Mouse (Mus musculus) CH12.LX (cell line): Measurements from ENCODE around the gene Slc26a10. TPM values are rescaled to one million over a fixed set of nuclear protein-coding genes. Genes with fewer than 3 reads are reported as not detected.

Experiments used
- DNase-seq: peaks from one replicate; pipeline ENCODE4 v3.0.0-alpha.2; 2013; ENCODE audit errors: extremely low read depth
- H3K27ac ChIP-seq: 2 replicates; pipeline ENCODE4 v1.5.1; 2012; ENCODE audit warnings: low read depth, mild to moderate bottlenecking, control low read depth, moderate library complexity; ENCODE audit not compliant: insufficient read depth
- H3K27me3 ChIP-seq: replicated peaks from 2 replicates; pipeline ENCODE3; 2012; ENCODE audit warnings: inconsistent platforms
- H3K36me3 ChIP-seq, 2 experiments: replicated peaks in 1 of 2; 2 replicates each; pipeline versions ENCODE3 to v1.6.1; 2012; ENCODE audit warnings: inconsistent platforms in 1 of 2, low read length in 1 of 2, mild to moderate bottlenecking in 1 of 2, mixed read lengths in 1 of 2, moderate library complexity in 1 of 2; ENCODE audit not compliant: control insufficient read depth in 1 of 2, insufficient read depth in 1 of 2
- H3K4me1 ChIP-seq, 2 experiments: 2 replicates each; pipeline ENCODE4 v1.6.1; 2012; ENCODE audit warnings: inconsistent platforms in 1 of 2, moderate library complexity in 1 of 2; ENCODE audit not compliant: insufficient read depth in 2 of 2, control insufficient read depth in 1 of 2
- H3K4me2 ChIP-seq: 2 replicates; pipeline ENCODE4 v1.6.1; 2012; ENCODE audit warnings: low read depth, mild to moderate bottlenecking, control low read depth; ENCODE audit not compliant: poor library complexity, insufficient read depth, severe bottlenecking
- H3K4me3 ChIP-seq, 3 experiments: fragments of 150-350 bp in 1 of 3; sonication (generic) in 1 of 3; replicated peaks in 1 of 3; 2 replicates each; pipeline versions ENCODE3 to v1.5.1; 2011 to 2012; ENCODE audit warnings: low read depth in 2 of 3, low read length in 2 of 3, mild to moderate bottlenecking in 2 of 3, moderate library complexity in 2 of 3, control low read depth in 1 of 3, improper control_type of control experiment in 1 of 3, inconsistent platforms in 1 of 3, mixed read lengths in 1 of 3; ENCODE audit not compliant: poor library complexity in 1 of 3
- H3K79me2 ChIP-seq: replicated peaks from 2 replicates; pipeline ENCODE4 v1.6.1; 2012; ENCODE audit warnings: mild to moderate bottlenecking, moderate library complexity; ENCODE audit not compliant: control insufficient read depth, poor library complexity, insufficient read depth, severe bottlenecking; ENCODE audit errors: extremely low read depth
- H3K9ac ChIP-seq: 2 replicates; pipeline ENCODE4 v1.6.1; 2012; ENCODE audit warnings: low read depth, mild to moderate bottlenecking, control low read depth, moderate library complexity; ENCODE audit not compliant: insufficient read depth
- H3K9me3 ChIP-seq: replicated peaks from 2 replicates; pipeline ENCODE3; 2012; ENCODE audit warnings: low read length, inconsistent platforms, mixed read lengths
- CHD1 ChIP-seq: IDR thresholded peaks from 2 replicates; pipeline ENCODE4 v1.6.1; 2012; ENCODE audit warnings: low read depth, low read length, improper control_type of control experiment, inconsistent platforms
- CTCF ChIP-seq, 2 experiments: IDR thresholded peaks in 1 of 2; conservative IDR thresholded peaks in 1 of 2; 2 replicates each; pipeline ENCODE4 v1.5.1; 2011 to 2012; ENCODE audit warnings: low read depth in 2 of 2, low read length in 2 of 2, improper control_type of control experiment in 1 of 2, inconsistent platforms in 1 of 2, mild to moderate bottlenecking in 1 of 2, moderate library complexity in 1 of 2
- EP300 ChIP-seq: IDR thresholded peaks from 2 replicates; pipeline ENCODE4 v1.6.1; 2011; ENCODE audit warnings: low read length, improper control_type of control experiment
- ETS1 ChIP-seq: conservative IDR thresholded peaks from 2 replicates; pipeline ENCODE4 v1.6.1; 2012; ENCODE audit warnings: low read depth, mild to moderate bottlenecking, inconsistent platforms, low read length, improper control_type of control experiment, moderate library complexity
- HCFC1 ChIP-seq: IDR thresholded peaks from 2 replicates; pipeline ENCODE4 v1.6.1; 2012; ENCODE audit warnings: low read depth, mild to moderate bottlenecking, inconsistent platforms, low read length, improper control_type of control experiment
- IRF4 ChIP-seq: IDR thresholded peaks from 2 replicates; pipeline ENCODE4 v1.6.1; 2014; ENCODE audit warnings: low read depth, mild to moderate bottlenecking, inconsistent platforms, low read length, improper control_type of control experiment
- MAFK ChIP-seq: IDR thresholded peaks from 2 replicates; pipeline ENCODE4 v1.6.1; 2011; ENCODE audit warnings: low read length, improper control_type of control experiment; ENCODE audit not compliant: insufficient replicate concordance
- MAX ChIP-seq: IDR thresholded peaks from 2 replicates; pipeline ENCODE4 v1.6.1; 2011; ENCODE audit warnings: low read length, improper control_type of control experiment
- MAZ ChIP-seq: IDR thresholded peaks from 2 replicates; pipeline ENCODE4 v1.6.1; 2012; ENCODE audit warnings: low read depth, mild to moderate bottlenecking, inconsistent platforms, low read length, improper control_type of control experiment, moderate library complexity
- MXI1 ChIP-seq: IDR thresholded peaks from 2 replicates; pipeline ENCODE4 v1.6.1; 2011; ENCODE audit warnings: mild to moderate bottlenecking, low read depth, low read length, improper control_type of control experiment
- MYC ChIP-seq: IDR thresholded peaks from 2 replicates; pipeline ENCODE4 v1.6.1; 2011; ENCODE audit warnings: low read depth, mild to moderate bottlenecking, improper control_type of control experiment, low read length
- PAX5 ChIP-seq: IDR thresholded peaks from 2 replicates; pipeline ENCODE4 v1.6.1; 2012; ENCODE audit warnings: low read length, inconsistent platforms, mixed read lengths
- RAD21 ChIP-seq: IDR thresholded peaks from 2 replicates; pipeline ENCODE4 v1.6.1; 2011; ENCODE audit warnings: low read depth, mild to moderate bottlenecking, low read length, improper control_type of control experiment, moderate library complexity
- SIN3A ChIP-seq: IDR thresholded peaks from 2 replicates; pipeline ENCODE4 v1.6.1; 2012; ENCODE audit warnings: low read length, improper control_type of control experiment, inconsistent platforms
- SMC3 ChIP-seq: IDR thresholded peaks from 2 replicates; pipeline ENCODE4 v1.6.1; 2011; ENCODE audit warnings: low read depth, low read length, improper control_type of control experiment
- USF1 ChIP-seq: IDR thresholded peaks from 2 replicates; pipeline ENCODE4 v1.6.1; 2014; ENCODE audit warnings: low read depth, mild to moderate bottlenecking, inconsistent platforms, low read length, improper control_type of control experiment
- USF2 ChIP-seq: conservative IDR thresholded peaks from 2 replicates; pipeline ENCODE4 v1.6.1; 2011; ENCODE audit warnings: low read depth, low read length, improper control_type of control experiment
- ZNF384 ChIP-seq: IDR thresholded peaks from 2 replicates; pipeline ENCODE4 v1.6.1; 2012; ENCODE audit warnings: low read depth, low read length, improper control_type of control experiment, inconsistent platforms
- dilution Hi-C: fragments of 300-500 bp; cut with MboI; formaldehyde crosslinking; loops from 2 replicates; pipeline ENCODE4 v1.14.3; 2020; ENCODE audit warnings: low sequenced_read_pairs; ENCODE audit not compliant: extremely low pct_unique_long_range_greater_than_20kb, extremely low pct_ligation_motif_present
- in situ Hi-C: fragments of 300-500 bp; cut with MboI; formaldehyde crosslinking; loops from 3 replicates; pipeline ENCODE4 v1.14.3; 2019; ENCODE audit warnings: low sequenced_read_pairs, low pct_ligation_motif_present, low pct_unique_long_range_greater_than_20kb, mixed read lengths
- polyA plus RNA-seq: library from polyadenylated mRNA; unstranded; fragments of >175 nt; gene quantifications from 2 replicates; pipeline ENCODE4 v1.2.1, GENCODE M21; 2012; ENCODE audit warnings: low read depth; ENCODE audit not compliant: insufficient read length
- total RNA-seq, 2 experiments: library from RNA; depleted of rRNA; stranded (reverse); fragments of 300-350 nt in 1 of 2; fragments of >200 nt in 1 of 2; gene quantifications; 2 replicates each; pipeline ENCODE4 v1.2.3; 2012 to 2014

Slc26a10 gene
- total and polyA plus RNA-seq, 3 experiments = 0.05 to 1.7 (median 0.16) TPM

DNA sequence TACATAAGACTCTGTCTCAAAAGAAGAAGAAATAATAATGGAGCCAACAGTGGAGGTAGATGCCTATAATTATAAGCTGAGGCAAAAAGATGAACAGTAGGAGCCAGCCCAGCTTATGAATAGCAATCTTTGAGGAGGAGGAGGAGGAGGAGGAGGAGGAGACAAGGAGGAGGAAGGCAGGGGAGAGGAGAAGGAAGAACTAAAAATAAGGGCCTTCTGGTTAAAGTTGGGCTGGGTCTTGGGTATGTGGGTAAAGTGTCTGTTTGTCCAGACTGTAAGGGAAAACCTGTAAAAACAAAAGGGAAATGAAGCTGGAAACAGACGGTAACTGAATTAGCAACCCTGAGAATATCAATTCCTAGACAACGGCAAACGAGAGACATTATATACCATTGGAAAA lies 58.4 kb downstream of the Slc26a10 start:
- Histone ChIP-seq H3K27ac (0 out of 2 replicates have a peak overlapping the region, but pooled peaks have one; percentile 13), H3K9me3 (no peaks in the 10 kb centered on the region), H3K4me1 (peaks cover 7 to 43% of the 10 kb centered on the region in 2 experiments), H3K36me3 (peaks cover 23 to 29% of the 10 kb centered on the region in 2 experiments)
- DNase-seq = no peak
- TF ChIP-seq ETS1 (no peak), SMC3 (no peak), USF1 (no peak), MAZ (no peak), RAD21 (no peak), MYC (no peak), CHD1 (no peak), IRF4 (no peak), CTCF (conservative IDR thresholded peaks at IDR 0.05 in 1 of 2, IDR thresholded peaks at IDR 0.05 in 1 of 2; ENCODE audit: low read depth in 2 of 2, low read length in 2 of 2) (no peak), MAFK (no peak), PAX5 (no peak), MAX (no peak), ZNF384 (no peak), USF2 (no peak), EP300 (no peak), HCFC1 (no peak), MXI1 (no peak), SIN3A (no peak)
- TF ChIP-seq, all 38 proteins: peak for 0
- in situ Hi-C loops (no loop called here), dilution Hi-C loops (no loop called here)
- Histone ChIP-seq H3K4me2 (peak overlapping the region; percentile 51), H3K4me3 (no peak overlapping the region), H3K79me2 (peaks cover 7% of the 10 kb centered on the region; the same call in 1 of the 2 replicates), H3K27me3 (no peaks in the 10 kb centered on the region), H3K9ac (no peak overlapping the region)

Other genes with a start within 250 kb of the Slc26a10 start
Only the 20 nearest of the 24 such genes appear.
- gene Tsfm, start 149.8 kb downstream of the Slc26a10 start, total RNA-seq (2012; rRNA removed) = 72.0 and 78.0 TPM in 2 replicates
- 88.9 and 93.9 TPM in 2 replicates for gene Tsfm, start 149.8 kb downstream of the Slc26a10 start, total RNA-seq (2014; rRNA removed)
- 53.0 and 53.2 TPM in 2 replicates for gene Tsfm, start 149.8 kb downstream of the Slc26a10 start, polyA plus RNA-seq
- gene Mettl1, start 139.2 kb downstream of the Slc26a10 start, total RNA-seq (2012; rRNA removed) = 28.4 and 32.7 TPM in 2 replicates
- 19.6 and 21.6 TPM in 2 replicates for gene Mettl1, start 139.2 kb downstream of the Slc26a10 start, total RNA-seq (2014; rRNA removed)
- 44.0 and 49.4 TPM in 2 replicates for gene Mettl1, start 139.2 kb downstream of the Slc26a10 start, polyA plus RNA-seq
- 0.76 and 0.98 TPM in 2 replicates for gene Eef1akmt3, start 139.1 kb downstream of the Slc26a10 start, total RNA-seq (2012; rRNA removed)
- gene Eef1akmt3, start 139.1 kb downstream of the Slc26a10 start, total RNA-seq (2014; rRNA removed) = 0.62 and 0.78 TPM in 2 replicates
- 1.1 and 1.2 TPM in 2 replicates for gene Eef1akmt3, start 139.1 kb downstream of the Slc26a10 start, polyA plus RNA-seq
- gene Cyp27b1, start 132.4 kb downstream of the Slc26a10 start, total RNA-seq (2012; rRNA removed) = 0.34 and 0.42 TPM in 2 replicates
- 0.32 TPM in 2 replicates for gene Cyp27b1, start 132.4 kb downstream of the Slc26a10 start, total RNA-seq (2014; rRNA removed)
- 0.89 and 1.4 TPM in 2 replicates for gene Cyp27b1, start 132.4 kb downstream of the Slc26a10 start, polyA plus RNA-seq
- 3.4 and 3.6 TPM in 2 replicates for gene March9, start 120.5 kb downstream of the Slc26a10 start, total RNA-seq (2012; rRNA removed)
- 0.58 and 0.68 TPM in 2 replicates for gene March9, start 120.5 kb downstream of the Slc26a10 start, total RNA-seq (2014; rRNA removed)
- 0.97 and 1.0 TPM in 2 replicates for gene March9, start 120.5 kb downstream of the Slc26a10 start, polyA plus RNA-seq
- 257 and 304 TPM in 2 replicates for gene Cdk4, start 117.1 kb downstream of the Slc26a10 start, total RNA-seq (2012; rRNA removed)
- gene Cdk4, start 117.1 kb downstream of the Slc26a10 start, total RNA-seq (2014; rRNA removed) = 799 and 864 TPM in 2 replicates
- 839 and 921 TPM in 2 replicates for gene Cdk4, start 117.1 kb downstream of the Slc26a10 start, polyA plus RNA-seq
- gene Tspan31, start 110.4 kb downstream of the Slc26a10 start, total RNA-seq (2012; rRNA removed) = 81.5 and 85.9 TPM in 2 replicates
- 110 and 148 TPM in 2 replicates for gene Tspan31, start 110.4 kb downstream of the Slc26a10 start, total RNA-seq (2014; rRNA removed)
- gene Tspan31, start 110.4 kb downstream of the Slc26a10 start, polyA plus RNA-seq = 72.8 and 79.9 TPM in 2 replicates
- gene Agap2, start 105.4 kb downstream of the Slc26a10 start, total RNA-seq (2012; rRNA removed) = 43.5 and 46.0 TPM in 2 replicates
- 24.8 and 27.8 TPM in 2 replicates for gene Agap2, start 105.4 kb downstream of the Slc26a10 start, total RNA-seq (2014; rRNA removed)
- gene Agap2, start 105.4 kb downstream of the Slc26a10 start, polyA plus RNA-seq = 26.1 and 27.8 TPM in 2 replicates
- gene Os9, start 59.5 kb downstream of the Slc26a10 start, total RNA-seq (2012; rRNA removed) = 81.1 and 82.7 TPM in 2 replicates
- 41.0 and 42.8 TPM in 2 replicates for gene Os9, start 59.5 kb downstream of the Slc26a10 start, total RNA-seq (2014; rRNA removed)
- 61.9 and 78.2 TPM in 2 replicates for gene Os9, start 59.5 kb downstream of the Slc26a10 start, polyA plus RNA-seq
- 15.5 and 17.5 TPM in 2 replicates for gene B4galnt1, start 15.4 kb downstream of the Slc26a10 start, total RNA-seq (2012; rRNA removed)
- 0.74 and 0.98 TPM in 2 replicates for gene B4galnt1, start 15.4 kb downstream of the Slc26a10 start, total RNA-seq (2014; rRNA removed)
- gene B4galnt1, start 15.4 kb downstream of the Slc26a10 start, polyA plus RNA-seq = 1.9 and 2.3 TPM in 2 replicates
- 8.6 and 8.7 TPM in 2 replicates for gene Arhgef25, start 9.4 kb upstream of the Slc26a10 start, total RNA-seq (2012; rRNA removed)
- gene Arhgef25, start 9.4 kb upstream of the Slc26a10 start, total RNA-seq (2014; rRNA removed) = 3.3 and 4.0 TPM in 2 replicates
- gene Arhgef25, start 9.4 kb upstream of the Slc26a10 start, polyA plus RNA-seq = 8.3 and 11.1 TPM in 2 replicates
- gene Dtx3, start 15.1 kb upstream of the Slc26a10 start, total RNA-seq (2012; rRNA removed) = 26.9 and 27.6 TPM in 2 replicates
- 18.9 and 19.2 TPM in 2 replicates for gene Dtx3, start 15.1 kb upstream of the Slc26a10 start, total RNA-seq (2014; rRNA removed)
- gene Dtx3, start 15.1 kb upstream of the Slc26a10 start, polyA plus RNA-seq = 51.2 and 54.4 TPM in 2 replicates
- gene Pip4k2c, start 30.9 kb upstream of the Slc26a10 start, total RNA-seq (2012; rRNA removed) = 22.7 TPM in 2 replicates
- 12.5 and 13.3 TPM in 2 replicates for gene Pip4k2c, start 30.9 kb upstream of the Slc26a10 start, total RNA-seq (2014; rRNA removed)
- 23.3 and 24.7 TPM in 2 replicates for gene Pip4k2c, start 30.9 kb upstream of the Slc26a10 start, polyA plus RNA-seq
- 1.3 and 2.1 TPM in 2 replicates for gene Kif5a, start 82.7 kb upstream of the Slc26a10 start, total RNA-seq (2012; rRNA removed)
- gene Kif5a, start 82.7 kb upstream of the Slc26a10 start, total RNA-seq (2014; rRNA removed) = not detected in 2 replicates
- 0.14 and 0.46 TPM in 2 replicates for gene Kif5a, start 82.7 kb upstream of the Slc26a10 start, polyA plus RNA-seq
- gene Dctn2, start 85.7 kb upstream of the Slc26a10 start, total RNA-seq (2012; rRNA removed) = 88.5 and 91.9 TPM in 2 replicates
- gene Dctn2, start 85.7 kb upstream of the Slc26a10 start, total RNA-seq (2014; rRNA removed) = 66.3 and 67.3 TPM in 2 replicates
- 79.1 and 94.1 TPM in 2 replicates for gene Dctn2, start 85.7 kb upstream of the Slc26a10 start, polyA plus RNA-seq
- gene Mbd6, start 108.4 kb upstream of the Slc26a10 start, total RNA-seq (2012; rRNA removed) = 2.7 and 3.3 TPM in 2 replicates
- 0.51 and 0.74 TPM in 2 replicates for gene Mbd6, start 108.4 kb upstream of the Slc26a10 start, total RNA-seq (2014; rRNA removed)
- gene Mbd6, start 108.4 kb upstream of the Slc26a10 start, polyA plus RNA-seq = 16.5 and 17.7 TPM in 2 replicates
- gene Mars, start 131.1 kb upstream of the Slc26a10 start, total RNA-seq (2012; rRNA removed) = 224 and 234 TPM in 2 replicates
- 110 and 143 TPM in 2 replicates for gene Mars, start 131.1 kb upstream of the Slc26a10 start, total RNA-seq (2014; rRNA removed)
- 161 and 177 TPM in 2 replicates for gene Mars, start 131.1 kb upstream of the Slc26a10 start, polyA plus RNA-seq
- 32.5 and 33.7 TPM in 2 replicates for gene Arhgap9, start 141.3 kb upstream of the Slc26a10 start, total RNA-seq (2012; rRNA removed)
- 32.4 and 34.0 TPM in 2 replicates for gene Arhgap9, start 141.3 kb upstream of the Slc26a10 start, total RNA-seq (2014; rRNA removed)
- gene Arhgap9, start 141.3 kb upstream of the Slc26a10 start, polyA plus RNA-seq = 42.4 and 44.7 TPM in 2 replicates
- 0.13 and 0.42 TPM in 2 replicates for gene Gli1, start 161.3 kb upstream of the Slc26a10 start, total RNA-seq (2012; rRNA removed)
- not detected in 2 replicates for gene Gli1, start 161.3 kb upstream of the Slc26a10 start, total RNA-seq (2014; rRNA removed)
- gene Gli1, start 161.3 kb upstream of the Slc26a10 start, polyA plus RNA-seq = 0.10 and 0.14 TPM in 2 replicates
- 1.3 and 2.6 TPM in 2 replicates for gene Inhbe, start 173.8 kb upstream of the Slc26a10 start, total RNA-seq (2012; rRNA removed)
- 0.85 and 0.89 TPM in 2 replicates for gene Inhbe, start 173.8 kb upstream of the Slc26a10 start, total RNA-seq (2014; rRNA removed)
- gene Inhbe, start 173.8 kb upstream of the Slc26a10 start, polyA plus RNA-seq = 0.65 and 0.83 TPM in 2 replicates